Mouse (Mus musculus): ENCODE measurements around the gene Timm44. TPM values are rescaled to one million over a fixed set of nuclear protein-coding genes. Genes with fewer than 3 reads are reported as not detected.

The Timm44 gene
- polyA plus RNA-seq, 1 experiment from 2014 or later, result 71.3 TPM

DNA sequence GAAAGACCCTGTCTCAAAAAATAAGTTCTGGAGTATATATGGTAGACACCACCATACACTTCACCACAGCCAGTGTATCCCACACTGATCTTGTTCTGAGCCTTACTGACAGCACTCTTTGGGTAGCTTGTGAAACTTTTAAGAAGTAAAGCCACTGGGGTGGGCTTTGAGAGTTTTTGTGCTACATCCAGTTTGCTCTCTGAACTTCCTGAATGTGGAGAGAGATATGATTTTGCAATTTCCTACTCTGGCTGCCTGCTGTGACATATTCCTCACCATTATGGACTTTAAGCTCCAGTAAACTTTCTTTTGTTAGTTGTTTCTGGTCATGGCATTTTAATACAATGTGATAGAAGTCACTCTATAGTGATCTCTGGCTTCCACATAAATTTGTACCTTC is 36.4 kb upstream of the Timm44 start:
- Histone ChIP-seq H3K9me3 (replicated peaks) (no peaks in the 10 kb centered on the region), H3K4me1 (no peaks in the 10 kb centered on the region), H3K36me3 (peaks cover 61% of the 10 kb centered on the region), H3K27ac (no peak overlapping the region), H3K27me3 (ENCODE audit: low read depth, poor library complexity, severe bottlenecking) (no peaks in the 10 kb centered on the region), H3K4me3 (no peak overlapping the region)
- DNase-seq (ENCODE audit: low spot score), result no peak

DNA sequence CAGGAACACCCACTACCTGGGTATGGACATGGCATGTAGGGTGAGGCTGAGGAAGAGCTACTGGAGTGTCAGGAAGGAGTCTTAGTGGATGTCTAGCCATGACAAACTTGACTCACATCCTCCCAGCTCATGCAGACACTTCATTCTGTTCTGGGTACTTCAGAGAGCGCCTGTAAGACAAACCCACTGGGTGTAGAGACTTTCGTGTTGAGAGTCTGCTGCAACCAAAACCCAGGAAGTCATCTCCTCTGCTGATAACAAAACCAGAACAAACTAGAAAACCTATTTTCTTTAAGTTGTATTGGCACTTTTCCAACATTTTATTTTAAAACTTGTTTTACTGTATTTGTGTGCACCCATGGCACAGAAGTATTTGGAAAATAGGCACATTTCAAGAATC is 30.1 kb upstream of the Timm44 start:
- Histone ChIP-seq H3K4me3 (no peak overlapping the region), H3K9me3 (replicated peaks) (no peaks in the 10 kb centered on the region), H3K4me1 (no peaks in the 10 kb centered on the region), H3K27ac (no peak overlapping the region), H3K36me3 (peaks cover 100% of the 10 kb centered on the region), H3K27me3 (ENCODE audit: low read depth, poor library complexity, severe bottlenecking) (no peaks in the 10 kb centered on the region)
- DNase-seq (ENCODE audit: low spot score), result no peak
- 96% methylated on average over 2 of the region's 2 CpGs for WGBS

- no peak for DNase-seq (ENCODE audit: low spot score)
- no peak overlapping the region for H3K27ac ChIP-seq
- no peaks in the 10 kb centered on the region for H3K9me3 ChIP-seq (replicated peaks)
- no peaks in the 10 kb centered on the region for H3K27me3 ChIP-seq (ENCODE audit: low read depth, poor library complexity, severe bottlenecking)
- H3K36me3 ChIP-seq, result peaks cover 99% of the 10 kb centered on the region
- no peak overlapping the region for H3K4me3 ChIP-seq
- H3K4me1 ChIP-seq, result no peaks in the 10 kb centered on the region
- WGBS, result 87% methylated on average over 3 of the region's 3 CpGs
Observed at GRCm38 (mm10) chr8:4304124-4304547, 28.4 kb upstream of the Timm44 start.

- H3K9me3 ChIP-seq (replicated peaks), result no peaks in the 10 kb centered on the region
- no peak for DNase-seq (ENCODE audit: low spot score)
- no peak overlapping the region for H3K4me3 ChIP-seq
- 91% methylated on average over 4 of the region's 4 CpGs for WGBS
- H3K4me1 ChIP-seq, result no peaks in the 10 kb centered on the region
- H3K27ac ChIP-seq, result no peak overlapping the region
- peaks cover 98% of the 10 kb centered on the region for H3K36me3 ChIP-seq
- H3K27me3 ChIP-seq (ENCODE audit: low read depth, poor library complexity, severe bottlenecking), result no peaks in the 10 kb centered on the region
Observed at GRCm38 (mm10) chr8:4297822-4298221, 22.1 kb upstream of the Timm44 start.

- 89% methylated on average over 5 of the region's 5 CpGs for WGBS
- H3K27ac ChIP-seq, result no peak overlapping the region
- DNase-seq (ENCODE audit: low spot score), result no peak
- no peaks in the 10 kb centered on the region for H3K27me3 ChIP-seq (ENCODE audit: low read depth, poor library complexity, severe bottlenecking)
- H3K4me3 ChIP-seq, result no peak overlapping the region
- no peaks in the 10 kb centered on the region for H3K9me3 ChIP-seq (replicated peaks)
- no peaks in the 10 kb centered on the region for H3K4me1 ChIP-seq
- H3K36me3 ChIP-seq, result peaks cover 100% of the 10 kb centered on the region
Observed at GRCm38 (mm10) chr8:4292738-4293137, 17.0 kb upstream of the Timm44 start.

DNA sequence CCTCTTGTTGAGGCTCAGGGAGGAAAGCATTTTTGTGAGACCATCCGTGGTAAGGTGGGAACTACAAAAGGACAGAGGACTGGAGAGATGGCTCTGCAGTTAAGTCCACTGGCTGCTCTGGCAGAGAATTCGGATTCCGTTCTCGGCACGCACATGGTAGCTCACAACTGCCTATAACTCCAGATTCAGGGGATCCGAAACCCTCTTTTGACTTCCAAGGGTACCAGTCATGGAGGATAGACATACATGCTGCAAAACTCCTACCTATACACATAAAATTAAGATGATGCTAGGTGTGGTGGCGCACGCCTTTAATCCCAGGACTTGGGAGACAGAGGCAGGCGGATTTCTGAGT is 375 bp upstream of the Timm44 start:
- Histone ChIP-seq H3K27ac (peak overlapping the region; percentile 91), H3K4me3 (peak overlapping the region; percentile 81), H3K27me3 (ENCODE audit: low read depth, poor library complexity, severe bottlenecking) (no peaks in the 10 kb centered on the region), H3K4me1 (peaks cover 8% of the 10 kb centered on the region), H3K9me3 (replicated peaks) (no peaks in the 10 kb centered on the region), H3K36me3 (peaks cover 31% of the 10 kb centered on the region)
- WGBS, result 33% methylated on average over 9 of the region's 9 CpGs
- DNase-seq (ENCODE audit: low spot score), result no peak

DNA sequence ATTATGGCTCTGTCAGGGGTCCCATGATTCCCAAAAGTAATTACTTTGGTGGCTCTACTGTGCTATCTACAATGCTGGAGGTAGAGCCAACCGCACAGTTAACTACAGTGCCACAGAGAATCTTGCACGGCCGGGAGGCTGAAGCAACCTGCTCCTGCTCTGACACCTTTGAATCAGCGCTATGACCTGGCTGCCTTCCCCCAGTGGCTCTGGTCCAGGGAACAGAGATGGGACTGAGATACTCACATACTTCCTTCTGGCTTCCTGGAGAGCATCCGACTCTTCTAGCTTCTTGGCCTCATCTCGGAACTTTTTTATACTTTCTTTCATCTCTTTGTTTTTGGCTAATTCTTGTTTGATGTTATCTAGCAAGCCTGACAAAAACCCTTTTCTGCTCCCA is 6.1 kb downstream of the Timm44 start:
- whole genome bisulfite sequencing, result 91% methylated on average over 6 of the region's 6 CpGs
- Histone ChIP-seq H3K9me3 (replicated peaks) (no peaks in the 10 kb centered on the region), H3K4me1 (peaks cover under 1% of the 10 kb centered on the region; the same call in 1 of the 2 replicates), H3K4me3 (no peak overlapping the region), H3K27me3 (ENCODE audit: low read depth, poor library complexity, severe bottlenecking) (no peaks in the 10 kb centered on the region), H3K27ac (no peak overlapping the region), H3K36me3 (peaks cover 95% of the 10 kb centered on the region)
- DNase-seq (ENCODE audit: low spot score), result no peak

- no peaks in the 10 kb centered on the region for H3K27me3 ChIP-seq (ENCODE audit: low read depth, poor library complexity, severe bottlenecking)
- WGBS, result 82% methylated on average over 15 of the region's 15 CpGs
- H3K4me3 ChIP-seq, result no peak overlapping the region
- H3K9me3 ChIP-seq (replicated peaks), result no peaks in the 10 kb centered on the region
- peaks cover 98% of the 10 kb centered on the region for H3K36me3 ChIP-seq
- DNase-seq (ENCODE audit: low spot score), result peak; percentile 28
- no peaks in the 10 kb centered on the region for H3K4me1 ChIP-seq
- H3K27ac ChIP-seq, result no peak overlapping the region
Observed at GRCm38 (mm10) chr8:4267627-4268026, 8.1 kb downstream of the Timm44 start.

- Histone ChIP-seq H3K27ac (no peak overlapping the region), H3K4me1 (peaks cover under 1% of the 10 kb centered on the region; the same call in 1 of the 2 replicates), H3K27me3 (ENCODE audit: low read depth, poor library complexity, severe bottlenecking) (no peaks in the 10 kb centered on the region), H3K36me3 (peaks cover 100% of the 10 kb centered on the region), H3K9me3 (replicated peaks) (no peaks in the 10 kb centered on the region), H3K4me3 (no peak overlapping the region)
- 92% methylated on average over 15 of the region's 15 CpGs for WGBS
- no peak for DNase-seq (ENCODE audit: low spot score)
Observed at GRCm38 (mm10) chr8:4265160-4265914, 10.4 kb downstream of the Timm44 start.

- H3K4me3 ChIP-seq, result no peak overlapping the region
- H3K4me1 ChIP-seq, result peaks cover 17% of the 10 kb centered on the region
- 93% methylated on average over 8 of the region's 8 CpGs for WGBS
- H3K9me3 ChIP-seq (replicated peaks), result no peaks in the 10 kb centered on the region
- H3K27me3 ChIP-seq (ENCODE audit: low read depth, poor library complexity, severe bottlenecking), result no peaks in the 10 kb centered on the region
- DNase-seq (ENCODE audit: low spot score), result no peak
- no peak overlapping the region for H3K27ac ChIP-seq
- peaks cover 87% of the 10 kb centered on the region for H3K36me3 ChIP-seq
Observed at GRCm38 (mm10) chr8:4263105-4263791, 12.5 kb downstream of the Timm44 start.

GRCm38 (mm10) chr8:4259805-4260170 is 15.9 kb downstream of the Timm44 start:
- Histone ChIP-seq H3K9me3 (replicated peaks) (no peaks in the 10 kb centered on the region), H3K4me1 (peaks cover 35% of the 10 kb centered on the region), H3K36me3 (peaks cover 84% of the 10 kb centered on the region), H3K27me3 (ENCODE audit: low read depth, poor library complexity, severe bottlenecking) (no peaks in the 10 kb centered on the region), H3K4me3 (peak overlapping the region; percentile 90; the same call in 1 of the 2 replicates), H3K27ac (peak overlapping the region; percentile 99)
- no peak for DNase-seq (ENCODE audit: low spot score)
- WGBS, result 81% methylated on average over 4 of the region's 4 CpGs

GRCm38 (mm10) chr8:4259125-4259804 is 16.4 kb downstream of the Timm44 start, which contains the start of gene Ctxn1:
Ctxn1 (minus strand) TSS chr8:4259274.
- no peaks in the 10 kb centered on the region for H3K27me3 ChIP-seq (ENCODE audit: low read depth, poor library complexity, severe bottlenecking)
- H3K4me1 ChIP-seq, result peaks cover 38% of the 10 kb centered on the region
- peak within 1 kb of the TSS; percentile 99 for H3K27ac ChIP-seq
- 6% methylated on average over 32 of the region's 33 CpGs for WGBS
- peak; percentile 98 for DNase-seq (ENCODE audit: low spot score)
- peak within 1 kb of the TSS; percentile 90 for H3K4me3 ChIP-seq
- peaks cover 84% of the 10 kb centered on the region for H3K36me3 ChIP-seq
- H3K9me3 ChIP-seq (replicated peaks), result no peaks in the 10 kb centered on the region

GRCm38 (mm10) chr8:4258678-4259077 is 17.0 kb downstream of the Timm44 start:
- no peak for DNase-seq (ENCODE audit: low spot score)
- WGBS, result under 1% methylated on average over 32 of the region's 32 CpGs
- peak overlapping the region; percentile 99 for H3K27ac ChIP-seq
- H3K36me3 ChIP-seq, result peaks cover 81% of the 10 kb centered on the region
- peak overlapping the region; percentile 90 for H3K4me3 ChIP-seq
- no peaks in the 10 kb centered on the region for H3K9me3 ChIP-seq (replicated peaks)
- H3K27me3 ChIP-seq (ENCODE audit: low read depth, poor library complexity, severe bottlenecking), result no peaks in the 10 kb centered on the region
- H3K4me1 ChIP-seq, result peaks cover 43% of the 10 kb centered on the region

Measured in limb, embryonic 10.5 days (tissue).